Mouse (Mus musculus) megakaryocyte, embryonic 14.5 days (primary cell): Measurements from ENCODE around the gene Lrrc23. TPM values are rescaled to one million over a fixed set of nuclear protein-coding genes. Genes with fewer than 3 reads are reported as not detected.

Experiments used
- H3K27me3 ChIP-seq: replicated peaks from 2 replicates; pipeline ENCODE3; 2012; ENCODE audit warnings: inconsistent platforms
- H3K36me3 ChIP-seq: replicated peaks from 2 replicates; pipeline ENCODE3; 2012; ENCODE audit warnings: low read length, inconsistent platforms, mixed read lengths
- H3K4me1 ChIP-seq: 2 replicates; pipeline ENCODE4 v1.6.1; 2012; ENCODE audit warnings: inconsistent platforms
- H3K4me3 ChIP-seq: replicated peaks from 2 replicates; pipeline ENCODE3; 2012; ENCODE audit warnings: moderate library complexity, mild to moderate bottlenecking, inconsistent platforms
- H3K9me3 ChIP-seq: 2 replicates; pipeline ENCODE4 v1.6.1; 2012; ENCODE audit warnings: inconsistent platforms
- FLI1 ChIP-seq: IDR thresholded peaks from 2 replicates; pipeline ENCODE4 v1.6.1; 2012; ENCODE audit warnings: low read length, inconsistent platforms, mixed read lengths
- GATA1 ChIP-seq: IDR thresholded peaks from 3 replicates; pipeline ENCODE4 v1.6.1; 2012; ENCODE audit warnings: mixed read lengths, low read length, inconsistent platforms, borderline replicate concordance
- polyA plus RNA-seq: library from polyadenylated mRNA; stranded (reverse); fragments of >175 nt; gene quantifications from 2 replicates; pipeline ENCODE4 v1.2.3, GENCODE M21; 2012; ENCODE audit warnings: low replicate concordance; ENCODE audit not compliant: insufficient read depth

Lrrc23 gene
- polyA plus RNA-seq, 1 experiment = not detected

- Histone ChIP-seq H3K4me3 (peak overlapping the region; percentile 56), H3K27me3 (no peaks in the 10 kb centered on the region), H3K36me3 (peaks cover 48% of the 10 kb centered on the region), H3K4me1 (peaks cover 76% of the 10 kb centered on the region), H3K9me3 (no peaks in the 10 kb centered on the region)
- TF ChIP-seq GATA1 (no peak), FLI1 (no peak)
These were observed 36.5 kb downstream of the Lrrc23 start for GRCm38 (mm10) chr6:124742839-124743514.

- Histone ChIP-seq H3K4me1 (peaks cover 84% of the 10 kb centered on the region), H3K36me3 (peaks cover 40% of the 10 kb centered on the region), H3K9me3 (no peaks in the 10 kb centered on the region), H3K27me3 (no peaks in the 10 kb centered on the region), H3K4me3 (peak overlapping the region; percentile 97)
- no peak for TF ChIP-seq FLI1
- no peak for TF ChIP-seq GATA1
These were observed 37.7 kb downstream of the Lrrc23 start for GRCm38 (mm10) chr6:124741842-124742241.

GRCm38 (mm10) chr6:124740888-124741761 lies 38.4 kb downstream of the Lrrc23 start, which contains the start of gene Grcc10:
Grcc10 (minus strand) TSS chr6:124741374.
- Histone ChIP-seq H3K27me3 (no peaks in the 10 kb centered on the region), H3K4me3 (peak within 1 kb of the TSS; percentile 97), H3K36me3 (peaks cover 36% of the 10 kb centered on the region), H3K9me3 (no peaks in the 10 kb centered on the region), H3K4me1 (peaks cover 78% of the 10 kb centered on the region)
- TF ChIP-seq FLI1 (peak; percentile 56; the same call in 1 of the 2 replicates), GATA1 (no peak)

- no peak for TF ChIP-seq FLI1
- no peak for TF ChIP-seq GATA1
- H3K4me1 ChIP-seq = peaks cover 73% of the 10 kb centered on the region
- peak overlapping the region; percentile 97 for H3K4me3 ChIP-seq
These were observed 39.2 kb downstream of the Lrrc23 start for GRCm38 (mm10) chr6:124740211-124740887.

GRCm38 (mm10) chr6:124739231-124739796 lies 40.2 kb downstream of the Lrrc23 start:
- Histone ChIP-seq H3K4me1 (peaks cover 67% of the 10 kb centered on the region), H3K9me3 (no peaks in the 10 kb centered on the region), H3K4me3 (peak overlapping the region; percentile 42), H3K27me3 (no peaks in the 10 kb centered on the region), H3K36me3 (peaks cover 30% of the 10 kb centered on the region)
- TF ChIP-seq GATA1 = no peak
- TF ChIP-seq FLI1 = no peak

More at GRCm38 (mm10) chr6:124740211-124740887, 39.2 kb downstream of the Lrrc23 start:
- Histone ChIP-seq H3K27me3 (no peaks in the 10 kb centered on the region), H3K36me3 (peaks cover 36% of the 10 kb centered on the region), H3K9me3 (no peaks in the 10 kb centered on the region)

GRCm38 (mm10) chr6:124738511-124739023 lies 41.0 kb downstream of the Lrrc23 start, which contains the start of gene Ptpn6:
Ptpn6 (minus strand) TSS chr6:124738714.
- TF ChIP-seq FLI1 = no peak
- peak within 1 kb of the TSS; percentile 42 for H3K4me3 ChIP-seq
- H3K27me3 ChIP-seq = no peaks in the 10 kb centered on the region
- H3K4me1 ChIP-seq = peaks cover 71% of the 10 kb centered on the region
- no peaks in the 10 kb centered on the region for H3K9me3 ChIP-seq
- H3K36me3 ChIP-seq = peaks cover 27% of the 10 kb centered on the region

- Histone ChIP-seq H3K9me3 (no peaks in the 10 kb centered on the region), H3K36me3 (peaks cover 17% of the 10 kb centered on the region), H3K4me3 (no peak overlapping the region), H3K27me3 (no peaks in the 10 kb centered on the region), H3K4me1 (peaks cover 73% of the 10 kb centered on the region)
- TF ChIP-seq FLI1 = no peak
- TF ChIP-seq GATA1 = no peak
These were observed 42.5 kb downstream of the Lrrc23 start for GRCm38 (mm10) chr6:124737040-124737439.

- Histone ChIP-seq H3K4me1 (peaks cover 81% of the 10 kb centered on the region), H3K4me3 (no peak overlapping the region), H3K27me3 (no peaks in the 10 kb centered on the region), H3K36me3 (peaks cover 33% of the 10 kb centered on the region), H3K9me3 (no peaks in the 10 kb centered on the region)
- TF ChIP-seq GATA1 (no peak), FLI1 (no peak)
These were observed 45.1 kb downstream of the Lrrc23 start for GRCm38 (mm10) chr6:124734417-124734816.
